Mouse (Mus musculus) urinary bladder, postnatal 36 days (tissue): ENCODE results near the gene Samd1.

Experiments used
- DNase-seq, 2 experiments: peaks; one replicate each; pipeline ENCODE4 v3.0.0; 2022; ENCODE audit warnings: low spot score in 2 of 2, mixed read lengths in 1 of 2

Gene Samd1

GRCm38 (mm10) chr8:84011705-84012498, 14.4 kb downstream of the Samd1 start, which contains the start of gene 2210011C24Rik:
Gene 2210011C24Rik, minus strand, starts transcription at chr8:84012171.
- DNase-seq: no peak

GRCm38 (mm10) chr8:84012499-84013165, 15.2 kb downstream of the Samd1 start:
- no peak for DNase-seq

- DNase-seq: no peak
Observed at GRCm38 (mm10) chr8:84015833-84016232, 18.4 kb downstream of the Samd1 start.

- DNase-seq: no peak
Observed at GRCm38 (mm10) chr8:84019738-84020137, 22.3 kb downstream of the Samd1 start.

- DNase-seq: no peak
Observed at GRCm38 (mm10) chr8:84021096-84021495, 23.6 kb downstream of the Samd1 start, which contains the start of gene Palm3. Gene Palm3, plus strand, starts transcription at chr8:84021471.

GRCm38 (mm10) chr8:84021569-84021968, 24.1 kb downstream of the Samd1 start:
- no peak for DNase-seq

- peak; percentile 57 to 75 for DNase-seq
Observed at GRCm38 (mm10) chr8:84023085-84023484, 25.6 kb downstream of the Samd1 start.

- no peak for DNase-seq
Observed at GRCm38 (mm10) chr8:84023631-84024030, 26.2 kb downstream of the Samd1 start.

GRCm38 (mm10) chr8:84024171-84024570, 26.7 kb downstream of the Samd1 start:
- DNase-seq: no peak

GRCm38 (mm10) chr8:84025863-84026262, 28.4 kb downstream of the Samd1 start:
- no peak for DNase-seq

GRCm38 (mm10) chr8:84027449-84027848, 30.0 kb downstream of the Samd1 start:
- DNase-seq: no peak

GRCm38 (mm10) chr8:84029272-84029671, 31.8 kb downstream of the Samd1 start:
- DNase-seq: no peak

GRCm38 (mm10) chr8:84032777-84033176, 35.3 kb downstream of the Samd1 start:
- DNase-seq: no peak

GRCm38 (mm10) chr8:84038015-84038414, 40.5 kb downstream of the Samd1 start:
- DNase-seq: peak in 1 of 2 experiments; percentile 20

GRCm38 (mm10) chr8:84039050-84039449, 41.6 kb downstream of the Samd1 start:
- DNase-seq: peak; percentile 48 to 64

GRCm38 (mm10) chr8:84042066-84042947, 44.8 kb downstream of the Samd1 start, which contains the start of gene Il27ra:
Gene Il27ra, minus strand, starts transcription at chr8:84042589.
- DNase-seq: peak; percentile 41 to 66

- DNase-seq: no peak
Observed at GRCm38 (mm10) chr8:84042948-84043342, 45.5 kb downstream of the Samd1 start.

- DNase-seq: no peak
Observed at GRCm38 (mm10) chr8:84044103-84044502, 46.6 kb downstream of the Samd1 start.

- no peak for DNase-seq
Observed at GRCm38 (mm10) chr8:84044900-84045299, 47.4 kb downstream of the Samd1 start, which contains the start of gene Rln3. Gene Rln3, minus strand, starts transcription at chr8:84045000.

GRCm38 (mm10) chr8:84046505-84046904, 49.0 kb downstream of the Samd1 start:
- DNase-seq: no peak

- DNase-seq: no peak
Observed at GRCm38 (mm10) chr8:84048171-84048570, 50.7 kb downstream of the Samd1 start.
